In the genomic region with DNA sequence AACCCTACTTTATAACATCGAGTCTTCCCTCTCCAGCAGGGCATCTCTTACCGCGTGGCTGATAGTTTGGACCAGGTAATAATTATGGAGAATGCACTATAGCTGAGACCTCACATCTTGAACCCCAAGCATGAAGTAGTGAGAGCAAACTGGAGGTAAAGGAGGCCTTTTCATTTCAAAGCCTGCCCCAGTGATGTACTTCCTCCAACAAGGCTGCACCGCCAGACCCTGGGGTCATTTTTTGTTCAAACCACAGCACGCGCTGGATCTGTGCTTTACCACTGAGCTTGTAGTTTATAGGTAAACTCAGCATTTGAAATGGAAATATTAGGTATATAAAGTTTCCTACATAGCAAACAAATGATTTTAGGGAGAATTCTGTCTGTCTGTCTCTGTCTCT, we compare ENCODE assay signal across 11 mouse cellular contexts.
DNase-seq lines count a peak whose midpoint lies in the region; ATAC-seq and TF ChIP-seq lines count a peak whose summit lies in the region.
"Had no signal": no experiment of that assay in that cellular context is flagged by ENCODE, and none has a peak within 500 bp of the region (broad histone marks: within the 10 kb centered on the region; RNA-seq: fewer than 3 reads in every experiment).

No protein-coding gene starts in this region.

- H3K9me3 ChIP-seq in lung, embryonic 14.5 days (ENCODE audit: low read depth, low read length), result no peaks in the 10 kb centered on the region
- H3K9me3 ChIP-seq in hindbrain, embryonic 11.5 days (ENCODE audit: control insufficient read depth, low read length), result no peaks in the 10 kb centered on the region
- H3K9me3 ChIP-seq in midbrain, embryonic 16.5 days (replicated peaks; ENCODE audit: control insufficient read depth, low read length, poor library complexity, severe bottlenecking), result no peaks in the 10 kb centered on the region

- no peak for TF ChIP-seq CTCF in lung, embryonic 14.5 days (IDR thresholded peaks at IDR 0.05; ENCODE audit: low read depth)

- ATAC-seq in lung, embryonic 14.5 days (ENCODE audit: insufficient read depth), result no peak
- ATAC-seq in hindbrain, embryonic 11.5 days (ENCODE audit: low FRiP score), result no peak
- ATAC-seq in midbrain, embryonic 16.5 days, result no peak

- intact Hi-C loops in heart, postnatal 36 days (cut with DNase I), result loop anchor here (2.0 kb wide), 3 partner anchors 29 to 83 kb away; no protein-coding TSS in a partner anchor

- H3K27ac ChIP-seq in lung, embryonic 14.5 days (ENCODE audit: low read depth), result peak overlapping the region; percentile 95
- peak overlapping the region; percentile 6; the same call in 1 of the 2 replicates for H3K27ac ChIP-seq in hindbrain, embryonic 11.5 days (ENCODE audit: low read depth, low read length)
- peak overlapping the region; percentile 31; the same call in 1 of the 2 replicates for H3K27ac ChIP-seq in midbrain, embryonic 16.5 days (ENCODE audit: low read length)
- H3K27ac ChIP-seq: macrophage had no signal

- no peak overlapping the region for H3K4me3 ChIP-seq in lung, embryonic 14.5 days (ENCODE audit: low read depth, low read length)
- H3K4me3 ChIP-seq in hindbrain, embryonic 11.5 days (ENCODE audit: low read depth, low read length), result no peak overlapping the region
- H3K4me3 ChIP-seq in midbrain, embryonic 16.5 days (ENCODE audit: low read depth, low read length), result no peak overlapping the region

- H3K27me3 ChIP-seq in lung, embryonic 14.5 days (ENCODE audit: insufficient read depth, low read length), result no peaks in the 10 kb centered on the region
- no peaks in the 10 kb centered on the region for H3K27me3 ChIP-seq in hindbrain, embryonic 11.5 days (ENCODE audit: control insufficient read depth, insufficient read depth, low read length)
- H3K27me3 ChIP-seq in midbrain, embryonic 16.5 days (ENCODE audit: control insufficient read depth, insufficient read depth, low read depth, low read length), result no peaks in the 10 kb centered on the region
- H3K27me3 ChIP-seq: Patski had no signal

- peak overlapping the region; percentile 57 for H3K4me2 ChIP-seq in lung, embryonic 14.5 days
- H3K4me2 ChIP-seq in hindbrain, embryonic 11.5 days (replicated peaks; ENCODE audit: low read depth, low read length), result no peak overlapping the region
- H3K4me2 ChIP-seq in midbrain, embryonic 16.5 days (ENCODE audit: low read length), result peak overlapping the region; percentile 19

- H3K9ac ChIP-seq in lung, embryonic 14.5 days, result no peak overlapping the region
- H3K9ac ChIP-seq in hindbrain, embryonic 11.5 days (ENCODE audit: low read depth, low read length), result no peak overlapping the region
- H3K9ac ChIP-seq in midbrain, embryonic 16.5 days (ENCODE audit: low read depth, low read length), result no peak overlapping the region

- H3K4me1 ChIP-seq in lung, embryonic 14.5 days (ENCODE audit: insufficient read depth), result peaks cover 56% of the 10 kb centered on the region
- peaks cover 22% of the 10 kb centered on the region for H3K4me1 ChIP-seq in hindbrain, embryonic 11.5 days (replicated peaks; ENCODE audit: control insufficient read depth, insufficient read depth, low read length)
- H3K4me1 ChIP-seq in midbrain, embryonic 16.5 days (ENCODE audit: control insufficient read depth, insufficient read depth, low read length), result peaks cover 45% of the 10 kb centered on the region

- H3K36me3 ChIP-seq in lung, embryonic 14.5 days (ENCODE audit: insufficient read depth), result no peaks in the 10 kb centered on the region
- H3K36me3 ChIP-seq in hindbrain, embryonic 11.5 days (ENCODE audit: control insufficient read depth, insufficient read depth, low read length), result no peaks in the 10 kb centered on the region
- H3K36me3 ChIP-seq in midbrain, embryonic 16.5 days (ENCODE audit: control insufficient read depth, insufficient read depth, low read length), result no peaks in the 10 kb centered on the region

- peak; percentile 74 for DNase-seq in heart, adult 11 months
- DNase-seq in heart, postnatal 36 days, result no peak
- DNase-seq in lung, embryonic 14.5 days, result no peak
- no peak for DNase-seq in lung, postnatal 14 days
- DNase-seq in hindbrain, embryonic 11.5 days (ENCODE audit: low spot score), result no peak
- no peak for DNase-seq in natural killer cell, adult 2 months (ENCODE audit: low spot score in 2 of 2)
- DNase-seq in embryo, embryonic 10 days (ENCODE audit: low spot score), result no peak
- DNase-seq: gastrocnemius, postnatal 36 days had no signal

- WGBS in lung, embryonic 14.5 days, result 62% methylated on average over 6 of the region's 6 CpGs
- 73% methylated on average over 6 of the region's 6 CpGs for WGBS in hindbrain, embryonic 11.5 days
- 58% methylated on average over 6 of the region's 6 CpGs for WGBS in midbrain, embryonic 16.5 days

Comparison
In these comparisons a context has a peak if more than half of its experiments do, and no peak if none do; other contexts are left out.
1. H3K27ac ChIP-seq: peak in every context shown above with its lines; median percentile 95 in lung, embryonic 14.5 days; 31 in midbrain, embryonic 16.5 days; 6 in hindbrain, embryonic 11.5 days.